Mouse (Mus musculus): ENCODE measurements around the gene Alkbh5. TPM values are rescaled to one million over a fixed set of nuclear protein-coding genes. Genes with fewer than 3 reads are reported as not detected.

The Alkbh5 gene
- polyA plus RNA-seq, 1 experiment: 2.2 TPM

Other genes with a start within 250 kb of the Alkbh5 start
- 0.94 and 1.0 TPM in 2 replicates for gene Tom1l2, start 183.5 kb upstream of the Alkbh5 start, polyA plus RNA-seq (2012)
- not detected in 2 replicates for gene Drc3, start 183.1 kb upstream of the Alkbh5 start, polyA plus RNA-seq (2012)
- 1.2 and 2.1 TPM in 2 replicates for gene Gid4, start 119.2 kb upstream of the Alkbh5 start, polyA plus RNA-seq (2012)
- 6.1 and 6.9 TPM in 2 replicates for gene Atpaf2, start 117.9 kb upstream of the Alkbh5 start, polyA plus RNA-seq (2012)
- gene Drg2, start 81.8 kb upstream of the Alkbh5 start, polyA plus RNA-seq (2012): 2.5 and 4.5 TPM in 2 replicates
- gene Myo15, start 67.0 kb upstream of the Alkbh5 start, polyA plus RNA-seq (2012): 0.28 and 0.52 TPM in 2 replicates
- gene Llgl1, start 163.3 kb downstream of the Alkbh5 start, polyA plus RNA-seq (2012): 2.5 and 4.0 TPM in 2 replicates
- gene Flii, start 190.9 kb downstream of the Alkbh5 start, polyA plus RNA-seq (2012): 6.9 and 16.9 TPM in 2 replicates
- gene Mief2, start 192.0 kb downstream of the Alkbh5 start, polyA plus RNA-seq (2012): 0.38 and 0.50 TPM in 2 replicates
- 0.31 and 0.42 TPM in 2 replicates for gene Top3a, start 241.0 kb downstream of the Alkbh5 start, polyA plus RNA-seq (2012)
- gene Smcr8, start 241.1 kb downstream of the Alkbh5 start, polyA plus RNA-seq (2012): 0.05 and 0.06 TPM in 2 replicates

Measured in erythroblast, embryonic 14.5 days (primary cell).